Mouse (Mus musculus) cerebellum, adult 9-11 months (tissue): Measurements from ENCODE around the gene C9orf72.
A peak's percentile ranks its signal among the peaks of the same experiment; 100 is the strongest.

Experiments used
- DNase-seq: peaks from one replicate; pipeline ENCODE4 v3.0.0; 2022

Gene C9orf72

GRCm38 (mm10) chr4:35175566-35175965 lies 50.4 kb downstream of the C9orf72 start:
- no peak for DNase-seq

- DNase-seq = no peak
Measured at GRCm38 (mm10) chr4:35173551-35173950, 52.4 kb downstream of the C9orf72 start.

GRCm38 (mm10) chr4:35172471-35172870 lies 53.5 kb downstream of the C9orf72 start:
- no peak for DNase-seq

GRCm38 (mm10) chr4:35169571-35170125 lies 56.3 kb downstream of the C9orf72 start:
- no peak for DNase-seq

- DNase-seq = no peak
Measured at GRCm38 (mm10) chr4:35167855-35168254, 58.1 kb downstream of the C9orf72 start.

- no peak for DNase-seq
Measured at GRCm38 (mm10) chr4:35165947-35166346, 60.0 kb downstream of the C9orf72 start.

GRCm38 (mm10) chr4:35165275-35165674 lies 60.7 kb downstream of the C9orf72 start:
- no peak for DNase-seq

- DNase-seq = no peak
Measured at GRCm38 (mm10) chr4:35157815-35158214, 68.2 kb downstream of the C9orf72 start.

GRCm38 (mm10) chr4:35156751-35157611 lies 69.0 kb downstream of the C9orf72 start, which contains the start of gene Mob3b:
Gene Mob3b (minus strand): TSS chr4:35157484.
- DNase-seq = peak; percentile 50

- peak; percentile 19 for DNase-seq
Measured at GRCm38 (mm10) chr4:35156149-35156611, 69.8 kb downstream of the C9orf72 start.

GRCm38 (mm10) chr4:35155132-35155922 lies 70.6 kb downstream of the C9orf72 start:
- DNase-seq = no peak

GRCm38 (mm10) chr4:35154051-35154450 lies 71.9 kb downstream of the C9orf72 start:
- DNase-seq = no peak

GRCm38 (mm10) chr4:35151756-35152155 lies 74.2 kb downstream of the C9orf72 start, which contains the start of gene Ifnk:
Gene Ifnk (plus strand): TSS chr4:35152056.
- DNase-seq = no peak

GRCm38 (mm10) chr4:35150706-35151105 lies 75.3 kb downstream of the C9orf72 start:
- DNase-seq = no peak

GRCm38 (mm10) chr4:35148326-35148725 lies 77.6 kb downstream of the C9orf72 start:
- no peak for DNase-seq

- no peak for DNase-seq
Measured at GRCm38 (mm10) chr4:35146597-35146996, 79.4 kb downstream of the C9orf72 start.

GRCm38 (mm10) chr4:35145726-35146125 lies 80.2 kb downstream of the C9orf72 start:
- DNase-seq = no peak

- DNase-seq = no peak
Measured at GRCm38 (mm10) chr4:35143472-35144102, 82.4 kb downstream of the C9orf72 start.
